Mouse (Mus musculus) hindbrain, embryonic 10.5 days (tissue): ENCODE measurements around the gene Gsx2. TPM values are rescaled to one million over a fixed set of nuclear protein-coding genes. Genes with fewer than 3 reads are reported as not detected.
A peak's percentile ranks its signal among the peaks of the same experiment; 100 is the strongest.

ENCODE experiments used
- DNase-seq: peaks from one replicate; pipeline ENCODE4 v3.0.0-alpha.2; 2017; ENCODE audit warnings: low spot score
- H3K27ac ChIP-seq: fragments of 300-500 bp; sonication (generic); 2 replicates; pipeline ENCODE4 v1.5.1; 2016; ENCODE audit warnings: mild to moderate bottlenecking, moderate library complexity
- H3K27me3 ChIP-seq: fragments of 300-500 bp; sonication (generic); 2 replicates; pipeline ENCODE4 v1.6.1; 2016; ENCODE audit warnings: mild to moderate bottlenecking; ENCODE audit not compliant: poor library complexity, insufficient read depth, severe bottlenecking
- H3K36me3 ChIP-seq: fragments of 300-500 bp; sonication (generic); 2 replicates; pipeline ENCODE4 v1.6.1; 2016; ENCODE audit warnings: mild to moderate bottlenecking, moderate library complexity
- H3K4me1 ChIP-seq: fragments of 300-500 bp; sonication (generic); replicated peaks from 2 replicates; pipeline ENCODE4 v1.6.1; 2016; ENCODE audit warnings: mild to moderate bottlenecking
- H3K4me3 ChIP-seq: fragments of 300-500 bp; sonication (generic); 2 replicates; pipeline ENCODE4 v1.5.1; 2016; ENCODE audit warnings: mild to moderate bottlenecking, moderate library complexity
- H3K9me3 ChIP-seq: fragments of 300-500 bp; sonication (generic); 2 replicates; pipeline ENCODE4 v1.6.1; 2016; ENCODE audit warnings: mild to moderate bottlenecking, moderate library complexity
- WGBS: fragments of 180-500 bp; shearing (Covaris S2); methylation state at CpG from one replicate; pipeline ENCODE4 v1.1.7; 2016; 5-methylcytosine and 5-hydroxymethylcytosine counted together
- polyA plus RNA-seq: library from polyadenylated mRNA; unstranded; fragments of >200 nt; fragmentation: Nextera tagmentation; extraction: Ambion mirVana; gene quantifications from 2 replicates; pipeline ENCODE4 v1.2.1, GENCODE M21; 2016

Gsx2 gene
- polyA plus RNA-seq, 1 experiment from 2014 or later, result 5.9 TPM

- WGBS, result 0% methylated on average over 13 of the region's 13 CpGs
- DNase-seq, result peak; percentile 51
- Histone ChIP-seq H3K4me1 (peaks cover 66% of the 10 kb centered on the region), H3K9me3 (peaks cover 6% of the 10 kb centered on the region), H3K27me3 (peaks cover 100% of the 10 kb centered on the region), H3K36me3 (no peaks in the 10 kb centered on the region), H3K27ac (peak overlapping the region; percentile 40; the same call in 1 of the 2 replicates), H3K4me3 (peak overlapping the region; percentile 26; the same call in 1 of the 2 replicates)
Observed at GRCm38 (mm10) chr5:75070132-75070531, 5.3 kb upstream of the Gsx2 start.

DNA sequence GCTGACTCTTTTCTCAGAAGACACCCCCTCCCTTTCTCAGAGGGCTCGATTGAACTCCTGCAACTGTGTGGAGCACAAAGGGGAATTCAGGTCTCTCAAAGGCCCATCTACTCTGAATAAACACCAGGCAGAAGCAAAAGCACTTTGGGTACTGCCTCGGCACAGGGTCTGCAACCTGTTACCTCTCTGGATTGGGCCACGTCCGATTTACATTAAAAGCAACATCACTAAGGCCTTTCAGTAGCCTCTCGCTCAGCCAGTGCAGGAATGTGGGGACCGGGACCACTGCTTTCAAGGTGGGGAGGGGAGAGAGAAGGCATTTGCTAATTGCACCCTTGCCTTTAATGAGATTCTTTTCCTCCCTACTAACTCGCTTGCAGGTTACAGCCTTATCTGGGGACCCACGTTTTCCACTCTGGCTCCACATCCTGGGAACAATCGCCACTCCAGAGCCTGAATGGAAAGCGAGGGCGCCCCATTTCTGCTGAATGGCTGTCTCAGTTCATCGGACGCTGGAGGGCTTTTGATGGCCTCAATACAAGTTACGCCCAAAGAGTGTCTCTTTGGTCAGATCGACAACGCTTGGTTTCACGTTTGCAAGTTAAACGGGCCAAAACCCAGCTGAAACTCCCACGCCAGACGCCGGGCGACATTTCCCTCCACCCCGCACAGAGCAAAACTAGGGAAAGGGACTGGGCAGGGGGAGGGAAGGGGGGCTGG, 4.6 kb upstream of the Gsx2 start:
- Histone ChIP-seq H3K4me1 (peaks cover 73% of the 10 kb centered on the region), H3K4me3 (peak overlapping the region; percentile 26), H3K36me3 (no peaks in the 10 kb centered on the region), H3K27ac (peak overlapping the region; percentile 40; the same call in 1 of the 2 replicates), H3K27me3 (peaks cover 100% of the 10 kb centered on the region), H3K9me3 (no peaks in the 10 kb centered on the region)
- WGBS, result under 1% methylated on average over 23 of the region's 23 CpGs
- peak; percentile 51 for DNase-seq

- H3K4me1 ChIP-seq, result peaks cover 75% of the 10 kb centered on the region
- H3K9me3 ChIP-seq, result no peaks in the 10 kb centered on the region
- no peaks in the 10 kb centered on the region for H3K36me3 ChIP-seq
- no peak overlapping the region for H3K27ac ChIP-seq
- DNase-seq, result peak; percentile 43
- H3K27me3 ChIP-seq, result peaks cover 100% of the 10 kb centered on the region
- no peak overlapping the region for H3K4me3 ChIP-seq
- 1% methylated on average over 10 of the region's 10 CpGs for WGBS
Observed at GRCm38 (mm10) chr5:75071951-75072350, 3.5 kb upstream of the Gsx2 start.

GRCm38 (mm10) chr5:75072532-75072931, 2.9 kb upstream of the Gsx2 start:
- Histone ChIP-seq H3K9me3 (no peaks in the 10 kb centered on the region), H3K4me1 (peaks cover 69% of the 10 kb centered on the region), H3K27me3 (peaks cover 100% of the 10 kb centered on the region), H3K27ac (no peak overlapping the region), H3K4me3 (no peak overlapping the region), H3K36me3 (no peaks in the 10 kb centered on the region)
- 2% methylated on average over 4 of the region's 4 CpGs for WGBS
- no peak for DNase-seq

- DNase-seq, result peak; percentile 5
- peaks cover 68% of the 10 kb centered on the region for H3K4me1 ChIP-seq
- no peak overlapping the region for H3K27ac ChIP-seq
- H3K4me3 ChIP-seq, result no peak overlapping the region
- H3K36me3 ChIP-seq, result no peaks in the 10 kb centered on the region
- WGBS, result 25% methylated on average over 1 of the region's 1 CpGs
- peaks cover 100% of the 10 kb centered on the region for H3K27me3 ChIP-seq
- no peaks in the 10 kb centered on the region for H3K9me3 ChIP-seq
Observed at GRCm38 (mm10) chr5:75073167-75073566, 2.2 kb upstream of the Gsx2 start.

GRCm38 (mm10) chr5:75073684-75074083, 1.7 kb upstream of the Gsx2 start:
- no peaks in the 10 kb centered on the region for H3K36me3 ChIP-seq
- WGBS, result 8% methylated on average over 3 of the region's 3 CpGs
- H3K27me3 ChIP-seq, result peaks cover 100% of the 10 kb centered on the region
- DNase-seq, result peak; percentile 15
- H3K27ac ChIP-seq, result no peak overlapping the region
- H3K4me3 ChIP-seq, result no peak overlapping the region
- no peaks in the 10 kb centered on the region for H3K9me3 ChIP-seq
- H3K4me1 ChIP-seq, result peaks cover 68% of the 10 kb centered on the region

GRCm38 (mm10) chr5:75074132-75074531, 1.3 kb upstream of the Gsx2 start:
- Histone ChIP-seq H3K36me3 (no peaks in the 10 kb centered on the region), H3K27me3 (peaks cover 100% of the 10 kb centered on the region), H3K4me1 (peaks cover 67% of the 10 kb centered on the region), H3K4me3 (no peak overlapping the region), H3K27ac (no peak overlapping the region), H3K9me3 (no peaks in the 10 kb centered on the region)
- 2% methylated on average over 4 of the region's 4 CpGs for WGBS
- peak; percentile 5 for DNase-seq

GRCm38 (mm10) chr5:75074537-75075382, 641 bp upstream of the Gsx2 start:
- no peaks in the 10 kb centered on the region for H3K9me3 ChIP-seq
- peaks cover 100% of the 10 kb centered on the region for H3K27me3 ChIP-seq
- 2% methylated on average over 15 of the region's 15 CpGs for WGBS
- no peak overlapping the region for H3K27ac ChIP-seq
- H3K4me3 ChIP-seq, result peak overlapping the region; percentile 38
- peaks cover 61% of the 10 kb centered on the region for H3K4me1 ChIP-seq
- H3K36me3 ChIP-seq, result no peaks in the 10 kb centered on the region
- peak; percentile 51 for DNase-seq

- Histone ChIP-seq H3K9me3 (no peaks in the 10 kb centered on the region), H3K27me3 (peaks cover 100% of the 10 kb centered on the region), H3K4me3 (peak overlapping the region; percentile 38), H3K27ac (peak overlapping the region; percentile 29; the same call in 1 of the 2 replicates), H3K4me1 (peaks cover 44% of the 10 kb centered on the region), H3K36me3 (no peaks in the 10 kb centered on the region)
- under 1% methylated on average over 17 of the region's 17 CpGs for WGBS
- peak; percentile 49 for DNase-seq
Observed at GRCm38 (mm10) chr5:75076326-75077050, 1.1 kb downstream of the Gsx2 start.

DNA sequence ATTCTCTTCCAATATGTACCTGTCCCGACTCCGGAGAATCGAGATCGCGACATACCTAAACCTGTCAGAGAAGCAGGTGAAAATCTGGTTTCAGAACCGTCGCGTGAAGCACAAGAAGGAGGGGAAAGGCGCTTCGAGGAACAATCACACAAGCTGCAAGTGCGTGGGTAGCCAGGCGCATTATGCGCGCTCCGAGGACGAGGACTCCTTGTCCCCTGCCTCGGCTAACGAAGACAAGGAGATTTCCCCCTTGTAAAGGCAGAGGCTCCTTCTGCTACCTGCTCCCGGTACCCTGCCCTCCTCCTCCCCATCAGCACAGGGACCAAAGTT, 1.6 kb downstream of the Gsx2 start:
- Histone ChIP-seq H3K9me3 (no peaks in the 10 kb centered on the region), H3K4me3 (0 out of 2 replicates have a peak overlapping the region, but pooled peaks have one; percentile 21), H3K27ac (no peak overlapping the region), H3K27me3 (peaks cover 100% of the 10 kb centered on the region), H3K36me3 (no peaks in the 10 kb centered on the region), H3K4me1 (peaks cover 38% of the 10 kb centered on the region)
- 1% methylated on average over 19 of the region's 19 CpGs for WGBS
- DNase-seq, result peak; percentile 57

DNA sequence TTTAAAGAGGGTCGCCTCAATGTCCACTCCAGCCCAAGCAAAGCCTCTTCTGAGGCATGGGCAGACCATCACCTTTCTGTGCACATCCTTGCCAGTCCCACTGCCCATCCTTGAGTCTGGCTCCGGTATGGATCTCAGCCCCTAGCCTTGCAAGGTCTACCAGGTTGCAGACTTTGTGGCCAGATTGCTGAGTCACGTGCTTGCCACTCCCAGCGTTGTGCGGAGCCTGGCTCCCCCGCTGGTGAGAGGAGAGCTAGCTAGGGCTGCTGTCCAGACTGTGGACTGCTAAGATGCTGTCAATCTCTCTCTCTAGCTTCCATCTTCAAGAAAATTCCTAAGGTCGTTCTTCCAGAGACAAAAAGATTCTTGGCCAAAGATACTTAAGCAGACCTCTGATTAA, 4.2 kb downstream of the Gsx2 start:
- H3K4me1 ChIP-seq, result peaks cover 41% of the 10 kb centered on the region
- peak; percentile 38 for DNase-seq
- H3K27ac ChIP-seq, result no peak overlapping the region
- WGBS, result under 1% methylated on average over 7 of the region's 7 CpGs
- H3K27me3 ChIP-seq, result peaks cover 100% of the 10 kb centered on the region
- no peaks in the 10 kb centered on the region for H3K9me3 ChIP-seq
- H3K36me3 ChIP-seq, result no peaks in the 10 kb centered on the region
- H3K4me3 ChIP-seq, result no peak overlapping the region

DNA sequence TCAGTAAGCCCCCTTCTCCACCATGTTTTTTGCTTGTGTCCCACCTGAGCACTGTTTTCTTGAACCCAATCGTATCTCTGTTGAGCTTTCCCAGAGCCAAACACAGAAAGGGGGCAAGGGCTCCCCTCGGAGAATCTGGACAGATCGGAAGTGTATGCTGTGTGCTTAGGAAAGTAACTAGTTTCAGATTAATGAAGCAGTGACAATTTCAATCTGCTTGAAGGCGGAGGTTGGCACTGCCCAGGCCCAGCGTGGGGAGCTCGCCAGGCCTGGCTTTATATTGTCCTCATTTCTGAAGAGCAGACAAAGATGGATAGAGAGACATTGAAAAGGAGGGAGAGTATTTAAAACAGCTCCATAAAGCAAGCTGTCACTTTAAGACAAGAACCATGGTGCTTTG, 7.0 kb downstream of the Gsx2 start:
- no peak overlapping the region for H3K4me3 ChIP-seq
- H3K36me3 ChIP-seq, result no peaks in the 10 kb centered on the region
- H3K27me3 ChIP-seq, result peaks cover 100% of the 10 kb centered on the region
- WGBS, result 2% methylated on average over 6 of the region's 6 CpGs
- no peaks in the 10 kb centered on the region for H3K9me3 ChIP-seq
- H3K27ac ChIP-seq, result no peak overlapping the region
- peak; percentile 15 for DNase-seq
- H3K4me1 ChIP-seq, result peaks cover 36% of the 10 kb centered on the region
